16 mouse cellular contexts compared by ENCODE assay signal in the genomic region with DNA sequence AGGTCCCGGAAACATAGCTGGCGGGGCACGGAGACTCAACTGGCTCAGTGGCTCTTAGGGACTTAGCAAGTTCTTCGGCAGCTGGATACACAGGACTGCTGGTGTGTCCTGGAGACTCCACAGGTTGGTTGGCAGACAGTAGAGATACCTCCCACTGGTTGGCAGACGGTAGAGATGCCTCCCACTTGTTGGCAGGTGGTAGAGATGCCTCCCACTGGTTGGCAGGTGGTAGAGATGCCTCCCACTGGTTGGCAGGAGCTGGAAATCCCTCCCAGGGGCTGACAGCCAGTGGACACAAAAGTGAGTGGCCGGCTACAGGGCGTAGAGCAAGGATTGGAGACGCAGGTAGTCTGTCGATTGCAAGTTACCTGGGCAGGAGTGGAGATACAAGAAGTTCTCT. TPM values are rescaled to one million over a fixed set of nuclear protein-coding genes. Genes with fewer than 3 reads are reported as not detected.
DNase-seq lines count a peak whose midpoint lies in the region; ATAC-seq and TF ChIP-seq lines count a peak whose summit lies in the region.
"Had no signal": no experiment of that assay in that cellular context is flagged by ENCODE, and none has a peak within 500 bp of the region (broad histone marks: within the 10 kb centered on the region; RNA-seq: fewer than 3 reads in every experiment).

No protein-coding gene starts in this region.

- DNase-seq in gastrocnemius, adult 2 months = peak; percentile 29
- DNase-seq in gastrocnemius, postnatal 36 days = no peak
- DNase-seq in cerebellum, adult 11-12 months = peak; percentile 83
- DNase-seq in layer of hippocampus, adult 11-12 months (ENCODE audit: low spot score) = peak; percentile 57
- peak; percentile 36 to 68 for DNase-seq in left cerebral cortex, postnatal 14 days (ENCODE audit: low spot score in 2 of 2)
- no peak for DNase-seq in embryo, embryonic 11 days
- no peak for DNase-seq in adrenal gland, postnatal 25 days
- DNase-seq: adrenal gland, postnatal 10 days; B cell, adult 2 months; kidney, postnatal 10 days had no signal

- peak overlapping the region; percentile 16 for H3K4me3 ChIP-seq in gastrocnemius, adult 2 months
- H3K4me3 ChIP-seq in heart, embryonic 11.5 days (ENCODE audit: low read depth, low read length) = no peak overlapping the region
- H3K4me3 ChIP-seq: liver, embryonic 15.5 days; megakaryocyte, embryonic 14.5 days; neural tube, embryonic 12.5 days had no signal

- H3K27ac ChIP-seq in gastrocnemius, adult 2 months = no peak overlapping the region
- no peak overlapping the region for H3K27ac ChIP-seq in heart, embryonic 11.5 days (ENCODE audit: low read depth, low read length)
- H3K27ac ChIP-seq: liver, embryonic 15.5 days; neural tube, embryonic 12.5 days had no signal

- intact Hi-C loops in gastrocnemius, adult 2 months (cut with DNase I) = no loop called here
- intact Hi-C loops in gastrocnemius, postnatal 36 days (cut with DNase I) = no loop called here
- intact Hi-C loops in left cerebral cortex, postnatal 14 days (cut with DNase I) = no loop called here

- no peak overlapping the region for H3K4me2 ChIP-seq in heart, embryonic 11.5 days
- H3K4me2 ChIP-seq: liver, embryonic 15.5 days; neural tube, embryonic 12.5 days had no signal

- ATAC-seq in heart, embryonic 11.5 days (replicated peaks; ENCODE audit: insufficient number of reproducible peaks, low FRiP score, low TSS enrichment) = no peak

- 0 out of 2 replicates have a peak, but pooled peaks cover 4% of the 10 kb centered on the region for H3K4me1 ChIP-seq in heart, embryonic 11.5 days (ENCODE audit: control insufficient read depth, insufficient read depth, low read length)
- H3K4me1 ChIP-seq: liver, embryonic 15.5 days; megakaryocyte, embryonic 14.5 days; neural tube, embryonic 12.5 days had no signal

- no peak for TF ChIP-seq CTCF in gastrocnemius, adult 2 months (IDR thresholded peaks at IDR 0.05)

- H3K9me3 ChIP-seq in heart, embryonic 11.5 days (replicated peaks; ENCODE audit: control insufficient read depth, low read length) = no peaks in the 10 kb centered on the region
- H3K9me3 ChIP-seq: liver, embryonic 15.5 days; neural tube, embryonic 12.5 days had no signal

- no peak overlapping the region for H3K9ac ChIP-seq in heart, embryonic 11.5 days (ENCODE audit: low read depth, low read length)
- H3K9ac ChIP-seq: liver, embryonic 15.5 days; neural tube, embryonic 12.5 days had no signal

- no peaks in the 10 kb centered on the region for H3K27me3 ChIP-seq in heart, embryonic 11.5 days (ENCODE audit: control insufficient read depth, insufficient read depth, low read length)
- H3K27me3 ChIP-seq: liver, embryonic 15.5 days; megakaryocyte, embryonic 14.5 days; neural tube, embryonic 12.5 days had no signal

- no peaks in the 10 kb centered on the region for H3K36me3 ChIP-seq in heart, embryonic 11.5 days (ENCODE audit: control insufficient read depth, insufficient read depth, low read length)
- H3K36me3 ChIP-seq: liver, embryonic 15.5 days; neural tube, embryonic 12.5 days had no signal

- WGBS in heart, embryonic 11.5 days (ENCODE audit: insufficient replicate concordance) = 88% methylated on average over 9 of the region's 9 CpGs

RNA-seq across cellular contexts. Expression of gene Krtap11-1, which starts 0.5 kb away (rescaled TPM):
- not detected for total RNA-seq in gastrocnemius, adult 2 months (2021)
- total RNA-seq in gastrocnemius, postnatal 36 days (2021) = not detected
- not detected for total RNA-seq in left cerebral cortex, postnatal 14 days (2021)
- total RNA-seq in adrenal gland, postnatal 25 days (2021) = not detected in 2 replicates
- not detected in 2 replicates for polyA plus RNA-seq in heart, embryonic 11.5 days (2014; fragmentation: Nextera tagmentation; extraction: Ambion mirVana)
- total RNA-seq: adrenal gland, postnatal 10 days had no signal
- polyA plus RNA-seq: embryonic facial prominence, embryonic 11.5 days; hindbrain, embryonic 11.5 days; liver, embryonic 15.5 days; neural tube, embryonic 12.5 days had no signal

Comparison
In these comparisons a context has a peak if more than half of its experiments do, and no peak if none do; other contexts are left out.
1. DNase-seq: peak in gastrocnemius, adult 2 months (single experiment), cerebellum, adult 11-12 months (single experiment), layer of hippocampus, adult 11-12 months (single experiment) and left cerebral cortex, postnatal 14 days (2 of 2); none in gastrocnemius, postnatal 36 days (0 of 2), embryo, embryonic 11 days (single experiment) and adrenal gland, postnatal 25 days (single experiment).